Mouse (Mus musculus) heart, embryonic 10.5 days (tissue): Measurements from ENCODE around the gene Tmem63b. TPM values are rescaled to one million over a fixed set of nuclear protein-coding genes. Genes with fewer than 3 reads are reported as not detected.
A peak's percentile ranks its signal among the peaks of the same experiment; 100 is the strongest.

ENCODE experiments used
- DNase-seq: peaks from one replicate; pipeline ENCODE4 v3.0.0-alpha.2; 2017; ENCODE audit warnings: low spot score
- H3K27ac ChIP-seq: fragments of 300-500 bp; sonication (generic); 2 replicates; pipeline ENCODE4 v1.5.1; 2016; ENCODE audit warnings: mild to moderate bottlenecking
- H3K27me3 ChIP-seq: fragments of 300-500 bp; sonication (generic); 2 replicates; pipeline ENCODE4 v1.6.1; 2016; ENCODE audit warnings: mild to moderate bottlenecking; ENCODE audit not compliant: poor library complexity, insufficient read depth, severe bottlenecking
- H3K36me3 ChIP-seq: fragments of 300-500 bp; sonication (generic); 2 replicates; pipeline ENCODE4 v1.6.1; 2016; ENCODE audit warnings: mild to moderate bottlenecking, moderate library complexity
- H3K4me1 ChIP-seq: fragments of 300-500 bp; sonication (generic); 2 replicates; pipeline ENCODE4 v1.6.1; 2016; ENCODE audit warnings: mild to moderate bottlenecking
- H3K4me3 ChIP-seq: fragments of 300-500 bp; sonication (generic); 2 replicates; pipeline ENCODE4 v1.5.1; 2016; ENCODE audit warnings: mild to moderate bottlenecking, moderate library complexity
- H3K9me3 ChIP-seq: fragments of 300-500 bp; sonication (generic); 2 replicates; pipeline ENCODE4 v1.6.1; 2016; ENCODE audit warnings: mild to moderate bottlenecking, moderate library complexity
- WGBS: fragments of 180-500 bp; shearing (Covaris S2); methylation state at CpG from one replicate; pipeline ENCODE4 v1.1.7; 2016; 5-methylcytosine and 5-hydroxymethylcytosine counted together
- polyA plus RNA-seq: library from polyadenylated mRNA; unstranded; fragments of >200 nt; fragmentation: Nextera tagmentation; extraction: Ambion mirVana; gene quantifications from 2 replicates; pipeline ENCODE4 v1.2.1, GENCODE M21; 2016

Gene Tmem63b
- polyA plus RNA-seq, 1 experiment from 2014 or later: 42.2 TPM

GRCm38 (mm10) chr17:45684667-45685131, 2.0 kb downstream of the Tmem63b start:
- H3K9me3 ChIP-seq: no peaks in the 10 kb centered on the region
- H3K4me3 ChIP-seq: peak overlapping the region; percentile 89
- DNase-seq: no peak
- peak overlapping the region; percentile 93 for H3K27ac ChIP-seq
- no peaks in the 10 kb centered on the region for H3K36me3 ChIP-seq
- WGBS: 24% methylated on average over 14 of the region's 14 CpGs
- peaks cover 44% of the 10 kb centered on the region for H3K4me1 ChIP-seq
- H3K27me3 ChIP-seq: no peaks in the 10 kb centered on the region

DNA sequence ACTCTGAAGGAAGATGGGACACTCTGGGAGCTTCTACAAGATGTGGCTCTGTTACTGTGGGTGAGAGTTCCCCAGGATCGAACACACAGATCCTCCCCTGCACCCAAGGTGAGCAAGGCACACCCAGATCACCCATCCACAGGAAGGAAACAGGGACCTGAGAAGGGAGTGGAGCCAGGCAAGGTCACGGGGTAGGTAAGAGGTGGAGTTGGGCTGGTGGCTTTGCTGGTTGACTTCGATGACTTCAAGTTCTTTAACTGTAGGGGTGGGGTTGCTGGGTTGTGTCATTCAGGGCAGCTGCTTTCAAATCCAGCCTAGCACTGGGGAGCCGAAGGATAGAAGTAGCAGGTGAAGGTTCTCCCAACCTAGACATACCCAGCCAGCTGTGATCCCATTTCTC, 3.9 kb downstream of the Tmem63b start:
- whole genome bisulfite sequencing: 88% methylated on average over 4 of the region's 4 CpGs
- H3K4me1 ChIP-seq: peaks cover 47% of the 10 kb centered on the region
- H3K27ac ChIP-seq: no peak overlapping the region
- H3K9me3 ChIP-seq: no peaks in the 10 kb centered on the region
- peaks cover 9% of the 10 kb centered on the region for H3K36me3 ChIP-seq
- no peaks in the 10 kb centered on the region for H3K27me3 ChIP-seq
- no peak overlapping the region for H3K4me3 ChIP-seq
- no peak for DNase-seq

DNA sequence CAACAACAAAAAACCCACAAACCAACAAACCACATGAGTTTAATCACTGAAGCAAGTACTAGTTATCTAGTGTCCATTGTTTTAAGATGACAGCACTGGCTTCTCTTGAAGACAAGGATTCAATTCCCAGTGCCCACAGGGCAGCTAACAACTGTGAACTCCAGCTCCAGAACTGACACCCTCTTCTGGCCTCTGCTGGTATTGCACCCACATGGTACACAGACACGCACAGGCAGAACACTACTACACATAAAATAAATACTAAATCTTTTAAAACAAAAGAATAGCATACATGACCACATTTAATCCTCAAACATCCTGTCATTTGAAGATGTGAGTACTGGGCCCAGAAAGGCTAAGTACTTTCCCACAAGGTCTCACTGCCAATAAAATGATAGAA, 5.1 kb downstream of the Tmem63b start:
- Histone ChIP-seq H3K9me3 (no peaks in the 10 kb centered on the region), H3K27me3 (no peaks in the 10 kb centered on the region), H3K27ac (no peak overlapping the region), H3K4me3 (no peak overlapping the region), H3K4me1 (peaks cover 37% of the 10 kb centered on the region), H3K36me3 (peaks cover 19% of the 10 kb centered on the region)
- 100% methylated on average over 1 of the region's 1 CpGs for WGBS
- DNase-seq: no peak

DNA sequence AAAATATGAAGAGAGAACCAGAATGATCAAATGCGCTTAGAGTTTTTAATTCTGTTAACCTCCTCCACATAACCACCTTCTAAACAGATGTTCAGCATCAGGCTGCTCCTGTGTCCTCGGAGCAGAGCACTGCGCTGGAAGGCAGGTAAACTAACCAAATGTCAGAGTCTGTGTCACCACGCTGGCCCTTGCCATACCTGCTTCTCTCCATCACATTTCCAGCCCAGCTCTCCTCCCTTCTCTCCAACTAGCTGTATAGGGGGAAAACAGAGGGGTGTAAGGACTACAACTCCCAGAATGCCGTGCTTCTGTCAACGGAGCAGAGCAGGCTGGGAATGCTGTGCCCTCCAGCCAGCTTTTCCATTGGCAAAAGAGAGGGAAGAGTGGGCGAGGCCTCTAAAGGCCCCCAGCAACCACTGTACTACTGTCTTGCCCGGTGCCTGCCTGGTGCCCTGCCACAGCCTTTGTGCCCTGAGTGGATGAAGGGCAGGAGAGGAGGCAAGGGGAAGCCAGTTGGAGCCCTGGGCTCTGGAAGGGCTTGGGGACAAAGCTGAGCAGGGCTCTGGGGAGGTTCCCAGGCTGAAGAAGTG, 6.2 kb downstream of the Tmem63b start:
- Histone ChIP-seq H3K27ac (peak overlapping the region; percentile 74), H3K36me3 (peaks cover 26% of the 10 kb centered on the region), H3K9me3 (no peaks in the 10 kb centered on the region), H3K27me3 (no peaks in the 10 kb centered on the region), H3K4me3 (peak overlapping the region; percentile 32), H3K4me1 (peaks cover 37% of the 10 kb centered on the region)
- WGBS: 55% methylated on average over 8 of the region's 8 CpGs
- no peak for DNase-seq

GRCm38 (mm10) chr17:45678106-45678505, 8.6 kb downstream of the Tmem63b start:
- H3K4me3 ChIP-seq: no peak overlapping the region
- no peaks in the 10 kb centered on the region for H3K9me3 ChIP-seq
- no peak overlapping the region for H3K27ac ChIP-seq
- H3K27me3 ChIP-seq: no peaks in the 10 kb centered on the region
- DNase-seq: no peak
- peaks cover 50% of the 10 kb centered on the region for H3K36me3 ChIP-seq
- 35% methylated on average over 7 of the region's 7 CpGs for WGBS
- H3K4me1 ChIP-seq: peaks cover 20% of the 10 kb centered on the region

GRCm38 (mm10) chr17:45672598-45672997, 14.1 kb downstream of the Tmem63b start:
- 84% methylated on average over 2 of the region's 2 CpGs for WGBS
- Histone ChIP-seq H3K4me3 (no peak overlapping the region), H3K36me3 (peaks cover 82% of the 10 kb centered on the region), H3K27me3 (no peaks in the 10 kb centered on the region), H3K9me3 (no peaks in the 10 kb centered on the region), H3K4me1 (no peaks in the 10 kb centered on the region), H3K27ac (no peak overlapping the region)
- no peak for DNase-seq

DNA sequence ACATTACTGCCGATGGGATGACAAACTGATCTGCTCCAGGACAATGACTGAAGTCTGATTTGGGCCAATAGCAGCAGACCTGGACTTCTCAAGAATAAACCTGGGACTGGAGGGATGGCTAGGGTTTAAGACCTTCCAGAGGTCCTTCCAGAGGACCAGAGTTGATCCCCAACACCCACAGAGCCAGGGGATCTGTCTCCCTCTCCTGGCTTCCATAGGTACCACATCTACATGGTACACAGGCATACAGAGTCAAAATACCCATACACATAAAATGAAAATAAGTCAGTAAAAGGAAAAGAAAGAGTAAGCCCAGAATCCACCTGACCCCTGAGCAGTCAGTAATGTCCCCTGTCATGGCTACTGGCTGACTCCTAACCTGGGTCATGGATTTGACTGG, 14.9 kb downstream of the Tmem63b start:
- WGBS: 86% methylated on average over 1 of the region's 1 CpGs
- H3K27me3 ChIP-seq: no peaks in the 10 kb centered on the region
- no peak overlapping the region for H3K4me3 ChIP-seq
- peaks cover 85% of the 10 kb centered on the region for H3K36me3 ChIP-seq
- H3K4me1 ChIP-seq: no peaks in the 10 kb centered on the region
- H3K27ac ChIP-seq: no peak overlapping the region
- H3K9me3 ChIP-seq: no peaks in the 10 kb centered on the region
- no peak for DNase-seq

- Histone ChIP-seq H3K27ac (no peak overlapping the region), H3K36me3 (peaks cover 77% of the 10 kb centered on the region), H3K27me3 (0 out of 2 replicates have a peak, but pooled peaks cover 8% of the 10 kb centered on the region), H3K4me3 (no peak overlapping the region), H3K9me3 (no peaks in the 10 kb centered on the region), H3K4me1 (peaks cover 11% of the 10 kb centered on the region)
- no peak for DNase-seq
- WGBS: 91% methylated on average over 10 of the region's 10 CpGs
These were observed 18.7 kb downstream of the Tmem63b start for GRCm38 (mm10) chr17:45667986-45668385.

DNA sequence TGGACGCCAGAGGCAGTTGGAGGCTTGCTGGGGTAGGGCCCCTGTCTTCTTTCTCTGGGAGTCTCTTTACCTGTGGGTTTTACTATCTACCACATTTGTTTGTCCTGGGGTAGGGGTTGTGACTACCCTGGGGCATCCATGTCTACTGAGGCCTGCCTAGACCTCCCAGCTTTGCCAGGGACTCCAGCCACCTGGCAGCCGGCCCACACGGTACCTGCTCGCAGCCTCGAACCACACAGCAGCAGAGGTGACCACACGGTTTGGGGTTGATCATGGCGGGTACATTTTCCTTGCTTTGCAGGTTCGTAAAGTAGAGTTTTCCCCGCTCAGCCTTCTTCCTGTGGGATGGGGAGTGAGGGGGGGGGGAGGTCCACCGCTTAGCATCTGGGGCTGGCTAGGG, 19.2 kb downstream of the Tmem63b start:
- 81% methylated on average over 10 of the region's 10 CpGs for WGBS
- peaks cover 77% of the 10 kb centered on the region for H3K36me3 ChIP-seq
- peaks cover 11% of the 10 kb centered on the region for H3K4me1 ChIP-seq
- no peak overlapping the region for H3K27ac ChIP-seq
- no peak for DNase-seq
- no peaks in the 10 kb centered on the region for H3K9me3 ChIP-seq
- no peak overlapping the region for H3K4me3 ChIP-seq
- H3K27me3 ChIP-seq: 0 out of 2 replicates have a peak, but pooled peaks cover 8% of the 10 kb centered on the region

- DNase-seq: no peak
- Histone ChIP-seq H3K27ac (no peak overlapping the region), H3K27me3 (0 out of 2 replicates have a peak, but pooled peaks cover 8% of the 10 kb centered on the region), H3K9me3 (no peaks in the 10 kb centered on the region), H3K4me3 (no peak overlapping the region), H3K4me1 (peaks cover 11% of the 10 kb centered on the region), H3K36me3 (peaks cover 83% of the 10 kb centered on the region)
- 71% methylated on average over 11 of the region's 11 CpGs for WGBS
These were observed 20.6 kb downstream of the Tmem63b start for GRCm38 (mm10) chr17:45666091-45666490.

DNA sequence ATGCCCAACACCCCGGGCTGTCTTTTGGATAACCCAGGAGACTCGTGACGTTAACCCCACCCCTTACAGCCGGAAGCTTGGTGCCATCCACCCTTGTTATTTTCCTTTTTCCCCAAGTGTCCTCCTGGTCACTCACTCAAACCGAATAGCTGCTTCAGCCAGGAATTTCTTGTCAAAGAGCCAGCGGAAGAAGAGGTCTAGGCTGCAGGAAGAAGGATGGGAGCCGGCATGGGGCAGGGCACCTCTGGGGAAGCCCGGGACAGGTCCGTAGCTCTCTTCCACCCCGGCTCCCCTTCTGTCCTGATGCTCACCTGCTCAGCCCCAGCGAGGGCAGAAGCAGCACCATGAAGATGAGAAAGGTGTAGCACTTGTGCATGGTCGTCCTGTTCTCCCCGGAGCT, 22.1 kb downstream of the Tmem63b start:
- Histone ChIP-seq H3K27ac (no peak overlapping the region), H3K27me3 (0 out of 2 replicates have a peak, but pooled peaks cover 8% of the 10 kb centered on the region), H3K9me3 (no peaks in the 10 kb centered on the region), H3K4me3 (no peak overlapping the region), H3K4me1 (peaks cover 20% of the 10 kb centered on the region), H3K36me3 (peaks cover 75% of the 10 kb centered on the region)
- no peak for DNase-seq
- 83% methylated on average over 13 of the region's 13 CpGs for WGBS

GRCm38 (mm10) chr17:45663106-45663919, 23.4 kb downstream of the Tmem63b start:
- Histone ChIP-seq H3K27me3 (0 out of 2 replicates have a peak, but pooled peaks cover 8% of the 10 kb centered on the region), H3K36me3 (peaks cover 64% of the 10 kb centered on the region), H3K4me1 (peaks cover 29% of the 10 kb centered on the region), H3K4me3 (peak overlapping the region; percentile 42), H3K9me3 (no peaks in the 10 kb centered on the region), H3K27ac (0 out of 2 replicates have a peak overlapping the region, but pooled peaks have one; percentile 3)
- peak; percentile 92 for DNase-seq
- 27% methylated on average over 27 of the region's 27 CpGs for WGBS

GRCm38 (mm10) chr17:45659225-45659624, 27.5 kb downstream of the Tmem63b start, which contains the start of gene Capn11:
Capn11 (minus strand) TSS chr17:45659325.
- Histone ChIP-seq H3K9me3 (no peaks in the 10 kb centered on the region), H3K4me1 (peaks cover 22% of the 10 kb centered on the region), H3K27me3 (no peaks in the 10 kb centered on the region), H3K36me3 (peaks cover 27% of the 10 kb centered on the region), H3K4me3 (no peak within 1 kb of the TSS), H3K27ac (0 out of 2 replicates have a peak within 1 kb of the TSS, but pooled peaks have one; percentile 16)
- DNase-seq: no peak
- WGBS: 63% methylated on average over 4 of the region's 4 CpGs
